Mouse (Mus musculus) cerebellum, postnatal 25 days (tissue): Measurements from ENCODE around the gene Tspan9.

Experiments used
- DNase-seq, 2 experiments: peaks; one replicate each; pipeline ENCODE4 v3.0.0; 2021; ENCODE audit warnings: mixed read lengths in 2 of 2

Gene Tspan9

DNA sequence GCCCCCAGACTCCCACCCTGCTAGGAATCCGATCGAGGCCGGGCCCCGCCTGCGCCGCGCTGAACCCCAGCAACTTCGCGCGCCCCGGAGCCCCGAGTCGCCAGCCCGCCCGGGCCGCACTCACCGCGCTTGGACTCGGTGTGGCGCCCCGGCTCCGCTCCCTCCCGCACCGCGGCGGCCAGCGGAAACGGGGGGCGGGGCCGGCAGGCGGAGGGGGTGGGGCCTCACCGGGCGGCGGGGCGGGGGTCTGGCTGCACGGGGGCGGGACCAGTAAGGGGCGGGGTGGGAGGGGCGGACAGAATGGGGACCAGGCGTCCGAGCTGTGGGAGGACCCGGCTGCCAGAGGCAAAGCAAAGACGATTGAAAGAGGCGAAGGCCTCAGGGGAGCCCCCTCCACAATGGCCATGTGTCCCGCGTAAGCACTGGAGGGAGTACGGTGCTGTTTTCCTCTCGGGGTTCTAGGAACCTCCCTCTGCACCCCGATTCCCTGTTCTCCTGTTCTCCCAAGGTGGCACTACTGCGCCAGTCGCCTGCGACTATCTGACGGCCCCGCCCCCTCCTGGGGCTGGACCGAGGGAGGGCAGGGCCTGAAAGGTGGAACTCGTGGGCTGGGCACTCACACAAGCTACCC is at the start of gene Tspan9:
Gene Tspan9, minus strand, starts transcription at position 205 of the 631 bp plus-strand sequence.
- peak; percentile 63 to 80 for DNase-seq

DNA sequence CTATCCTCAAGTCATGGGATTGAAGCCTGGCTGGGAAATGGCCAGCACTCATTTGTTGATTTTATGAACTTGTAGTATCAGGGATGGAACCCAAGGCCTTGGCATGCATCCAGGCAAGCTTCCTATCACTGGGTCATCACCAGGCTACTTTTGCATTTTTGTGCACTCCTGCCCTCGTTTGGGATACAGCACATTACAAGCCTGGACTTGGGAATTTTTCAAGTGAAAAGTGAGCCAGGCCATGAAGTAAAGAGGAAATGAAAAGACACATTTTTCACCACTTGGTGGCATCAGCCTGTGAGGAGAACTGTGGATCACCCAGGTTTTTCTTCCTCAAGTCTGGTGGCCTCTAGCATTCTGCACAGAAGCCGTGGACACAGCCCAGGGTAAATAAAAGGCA is 40.1 kb upstream of the Tspan9 start:
- no peak for DNase-seq

- no peak for DNase-seq
These were observed 37.8 kb upstream of the Tspan9 start for GRCm38 (mm10) chr6:128181176-128181575.

DNA sequence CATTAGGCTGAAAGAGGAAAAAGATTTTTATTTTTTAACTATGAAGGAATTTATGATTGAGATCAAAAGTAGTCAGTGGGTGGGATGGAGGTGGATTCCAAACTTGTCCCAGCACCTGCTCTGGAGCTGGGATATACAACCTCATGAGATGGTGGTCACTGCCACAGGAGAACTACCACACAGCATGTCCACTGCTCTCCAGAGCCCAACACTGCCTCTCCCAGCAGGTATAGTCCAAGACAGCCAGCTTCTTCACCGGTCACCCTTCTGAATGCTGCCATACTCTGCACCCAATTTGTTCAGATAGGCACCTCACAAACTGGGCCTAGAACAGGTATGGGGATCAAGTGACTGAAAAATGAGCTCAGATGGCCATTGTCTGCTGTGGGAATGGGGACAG is 36.3 kb upstream of the Tspan9 start:
- DNase-seq, result no peak

GRCm38 (mm10) chr6:128179247-128179646 is 35.9 kb upstream of the Tspan9 start:
- DNase-seq, result no peak

- no peak for DNase-seq
These were observed 35.3 kb upstream of the Tspan9 start for GRCm38 (mm10) chr6:128178681-128179080.

DNA sequence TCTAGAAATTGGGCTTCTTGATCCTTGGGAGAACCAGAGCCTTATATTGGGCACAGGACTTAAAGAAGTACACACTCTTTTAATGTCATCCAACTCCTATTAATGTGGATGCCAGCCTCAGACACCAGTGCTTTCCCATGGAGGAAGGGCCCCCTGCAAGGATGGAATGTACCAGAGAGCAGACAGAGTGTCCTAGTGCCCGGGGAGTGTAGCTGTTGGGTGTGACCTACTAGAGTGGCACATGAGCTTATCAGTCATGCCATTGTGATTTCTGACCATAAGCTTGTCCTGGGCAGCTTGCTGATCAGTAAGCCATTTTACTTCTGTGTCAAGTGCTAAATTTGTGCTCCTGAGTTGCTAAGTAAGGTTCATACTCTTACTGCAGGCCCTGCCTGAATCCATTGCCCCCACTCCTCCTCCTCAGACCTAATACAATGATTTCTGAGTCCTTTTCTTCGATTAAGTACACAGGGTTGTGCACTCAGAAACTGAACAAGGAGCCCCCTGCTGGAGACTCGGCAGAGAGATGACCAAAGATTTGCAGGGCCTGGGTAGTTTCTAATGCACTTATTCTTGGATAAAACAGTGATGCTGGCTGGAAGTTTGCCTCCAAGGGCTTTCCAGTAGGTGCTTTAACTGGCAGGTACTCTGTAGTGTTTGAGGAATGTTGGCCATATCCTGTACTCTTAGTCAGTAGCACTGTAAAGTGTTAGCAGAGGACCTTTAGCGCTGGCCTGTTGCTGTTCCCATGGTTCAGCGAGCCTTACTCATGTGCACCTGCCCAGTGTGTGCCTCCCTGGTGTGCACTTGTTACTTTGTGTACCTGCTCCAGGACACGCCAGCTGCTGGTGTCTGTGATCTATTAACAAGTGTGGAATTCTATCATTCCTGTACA is 25.6 kb upstream of the Tspan9 start:
- DNase-seq, result peak in 1 of 2 experiments; percentile 48

DNA sequence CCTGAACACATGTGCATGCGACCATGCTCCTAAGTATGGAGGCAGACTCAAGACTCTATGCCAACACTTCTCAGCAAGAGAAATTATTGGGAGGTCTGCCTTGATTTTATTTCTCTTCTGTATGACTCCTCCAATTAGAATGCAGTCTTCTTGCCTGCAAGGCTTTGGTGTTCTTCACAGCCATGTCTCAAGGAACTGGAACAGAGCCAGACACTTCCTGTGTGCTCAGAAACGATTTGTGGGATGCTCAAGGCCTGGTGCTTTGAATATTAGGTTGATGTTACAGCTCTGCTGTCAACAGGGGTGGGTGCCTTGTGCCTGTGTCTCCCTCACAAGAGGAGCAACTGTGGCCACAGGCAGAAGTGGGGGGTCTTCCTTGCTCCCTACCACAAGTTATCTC is 22.2 kb upstream of the Tspan9 start:
- DNase-seq, result no peak

- DNase-seq, result no peak
These were observed 21.2 kb upstream of the Tspan9 start for GRCm38 (mm10) chr6:128164632-128165031.

DNA sequence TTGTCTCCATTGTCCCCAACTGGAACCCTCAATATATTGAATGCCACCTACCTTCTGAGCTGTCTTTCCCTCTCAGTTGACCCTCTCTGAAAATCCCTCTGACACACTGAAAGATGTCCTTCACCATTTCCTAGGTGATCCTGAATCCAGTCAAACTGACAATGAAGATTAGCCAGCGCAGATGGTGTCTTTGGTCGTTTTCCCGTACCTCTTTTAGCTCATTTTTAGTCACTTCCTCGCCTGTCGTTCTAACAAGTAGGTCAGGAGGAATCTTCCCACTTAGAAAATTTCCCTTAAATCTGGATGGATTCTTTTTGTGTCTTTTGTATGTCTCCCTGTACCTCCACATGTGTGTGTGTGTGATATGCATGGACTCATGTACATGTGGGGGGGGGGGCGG is 15.7 kb upstream of the Tspan9 start:
- DNase-seq, result peak in 1 of 2 experiments; percentile 28

DNA sequence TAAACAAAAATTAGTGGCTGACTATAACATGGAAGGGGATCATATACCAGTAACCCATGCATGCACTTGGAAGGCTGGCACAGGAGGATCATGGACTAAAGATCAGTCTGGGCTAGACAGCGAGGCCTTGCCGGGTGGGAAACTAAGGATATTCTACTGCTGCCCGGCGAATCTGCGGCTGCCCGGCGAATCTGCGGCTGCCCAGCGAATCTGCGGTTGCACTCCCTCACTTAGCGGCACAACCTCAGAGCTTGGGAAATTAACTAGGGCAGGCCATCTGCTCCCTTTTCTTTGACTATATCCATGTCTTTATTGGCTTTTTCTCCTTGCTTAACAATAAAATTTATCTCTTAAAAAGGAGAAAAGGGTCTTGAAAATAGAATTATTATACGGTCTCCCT is 14.6 kb upstream of the Tspan9 start:
- peak in 1 of 2 experiments; percentile 42 for DNase-seq

DNA sequence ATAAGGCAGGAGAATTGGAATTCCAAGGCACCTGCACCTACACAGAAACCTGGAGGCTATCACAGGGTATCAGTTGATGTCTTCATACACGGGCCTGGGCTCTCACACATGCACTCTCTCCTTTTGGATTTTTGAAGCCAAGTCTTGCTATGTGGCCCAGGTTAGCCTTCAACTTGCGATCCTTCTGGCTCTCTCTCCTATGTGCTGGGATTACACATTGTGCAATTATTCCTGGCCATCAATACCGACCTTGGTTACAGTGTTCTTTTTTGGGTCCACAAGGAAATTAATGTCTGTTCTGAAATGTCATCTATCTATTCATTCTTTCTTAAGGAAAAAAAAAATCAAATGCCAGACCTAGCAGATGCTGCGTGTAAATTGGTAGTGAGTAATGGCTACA is 13.1 kb upstream of the Tspan9 start:
- DNase-seq, result no peak

- no peak for DNase-seq
These were observed 12.5 kb upstream of the Tspan9 start for GRCm38 (mm10) chr6:128155935-128156334.

- peak; percentile 79 to 84 for DNase-seq
These were observed 2.4 kb upstream of the Tspan9 start for GRCm38 (mm10) chr6:128145765-128146164.

- peak in 1 of 2 experiments; percentile 41 for DNase-seq
These were observed 770 bp downstream of the Tspan9 start for GRCm38 (mm10) chr6:128142369-128143278.

DNA sequence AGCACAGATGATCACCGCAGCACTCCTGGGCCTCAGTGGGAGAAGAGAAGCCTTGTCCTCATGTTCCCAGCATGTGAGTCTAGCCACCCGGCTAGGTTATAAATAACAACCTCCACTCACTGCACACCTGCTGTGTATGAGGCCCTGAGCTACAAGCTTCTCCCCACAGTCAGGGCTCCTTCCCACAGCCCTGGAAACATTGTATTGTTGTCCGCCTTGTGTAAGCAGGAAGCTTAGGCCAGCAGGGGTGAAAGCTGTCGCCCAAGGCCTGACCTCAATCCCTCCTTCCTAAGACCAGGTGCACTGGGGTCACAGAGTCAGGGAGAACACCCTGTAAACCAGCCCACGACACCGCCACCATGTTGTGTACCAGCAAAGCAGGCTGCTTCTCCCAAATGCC is 2.7 kb downstream of the Tspan9 start:
- no peak for DNase-seq

DNA sequence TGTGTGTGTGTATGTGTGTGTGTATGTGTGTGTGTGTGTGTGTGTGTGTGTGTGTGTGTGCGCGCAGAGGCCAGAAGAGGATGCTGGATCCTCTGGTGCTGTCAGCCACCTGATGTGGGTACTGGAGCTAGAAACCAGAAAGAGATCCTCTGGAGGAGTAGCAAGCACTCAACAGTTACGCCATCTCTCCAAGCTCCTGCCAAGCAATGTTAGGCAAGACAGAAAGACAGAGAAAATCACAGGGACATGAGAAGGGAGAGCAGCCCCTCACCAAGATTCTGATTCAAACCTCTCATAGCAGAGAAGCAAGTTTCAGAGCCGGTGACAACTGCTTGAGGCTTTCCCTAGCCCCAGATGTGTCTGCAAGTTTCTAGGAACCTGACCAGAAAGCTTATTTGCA is 5.5 kb downstream of the Tspan9 start:
- no peak for DNase-seq

- no peak for DNase-seq
These were observed 6.7 kb downstream of the Tspan9 start for GRCm38 (mm10) chr6:128136654-128137053.

DNA sequence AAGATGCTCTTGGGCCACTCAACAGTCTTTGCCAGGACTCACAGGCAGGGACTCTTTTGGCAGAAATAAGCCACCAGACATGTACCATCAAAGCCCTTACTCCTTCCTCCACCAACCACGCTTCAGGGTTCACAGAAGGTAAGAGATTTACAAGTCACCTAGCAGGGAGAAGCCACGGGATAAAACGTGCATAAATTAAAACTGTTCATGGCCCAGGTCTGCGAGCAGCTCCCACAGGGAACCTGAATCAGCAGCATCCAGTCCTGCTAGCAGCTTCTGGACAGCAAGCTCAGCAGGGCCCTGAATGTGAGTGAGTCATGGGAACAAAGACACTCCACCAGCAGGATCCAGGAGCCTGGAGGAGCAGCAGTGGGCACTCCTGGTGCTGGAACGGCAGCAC is 7.9 kb downstream of the Tspan9 start:
- peak; percentile 56 to 59 for DNase-seq

DNA sequence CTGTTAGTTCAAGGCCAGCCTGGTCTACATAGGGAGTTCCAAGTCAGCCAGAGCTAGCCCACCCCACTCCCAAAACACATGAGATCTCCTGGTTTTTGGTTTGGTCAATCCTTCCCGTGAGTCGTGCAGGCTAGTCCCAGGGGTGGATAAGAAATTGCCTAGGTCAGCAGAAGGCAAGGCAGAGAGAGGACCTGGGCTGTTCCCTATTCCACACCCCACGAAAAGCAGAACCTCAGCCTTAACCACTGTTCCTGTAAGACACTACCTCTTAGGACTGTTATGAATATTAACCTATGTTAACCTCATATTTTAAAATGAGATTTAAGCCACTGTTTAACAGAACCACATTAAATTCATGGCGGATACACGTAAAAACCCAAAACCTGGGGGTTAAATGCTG is 8.4 kb downstream of the Tspan9 start:
- no peak for DNase-seq

DNA sequence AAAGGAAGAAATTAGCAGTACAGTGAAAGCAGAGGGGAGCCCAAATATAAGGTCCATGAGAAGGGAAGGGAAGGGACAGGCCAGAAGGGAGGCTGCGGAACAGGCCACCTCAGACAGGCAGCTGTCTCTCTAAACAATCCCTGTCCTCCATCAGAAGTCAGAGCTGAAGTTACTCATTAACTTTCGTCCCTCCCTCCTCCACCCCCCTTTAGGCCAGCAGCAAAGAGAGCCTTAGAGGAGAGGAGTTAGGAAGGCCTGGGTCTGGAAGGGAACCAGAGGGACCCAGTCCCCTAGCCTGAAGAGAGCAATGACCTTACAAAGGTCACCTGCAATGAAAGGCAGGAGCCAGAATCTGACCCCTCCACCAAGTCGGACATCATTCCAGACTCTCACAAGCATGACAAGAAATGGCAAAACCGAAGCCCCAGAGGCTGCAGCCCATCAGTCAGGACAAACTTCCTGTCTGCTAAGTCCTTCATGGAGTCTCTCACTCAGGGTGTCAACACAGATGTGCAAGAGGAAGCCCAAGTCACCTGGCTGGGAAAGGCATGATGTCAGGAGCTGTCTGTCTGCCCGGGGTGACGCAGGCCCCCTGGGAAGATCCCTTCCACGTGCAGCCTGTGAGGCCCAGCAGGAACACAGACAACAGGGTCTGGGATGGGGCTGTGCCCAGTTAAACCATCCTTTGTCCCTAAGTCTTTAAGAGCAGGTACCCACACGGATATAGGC is 9.0 kb downstream of the Tspan9 start:
- no peak for DNase-seq

- no peak for DNase-seq
These were observed 9.7 kb downstream of the Tspan9 start for GRCm38 (mm10) chr6:128133679-128134191.
